Mouse (Mus musculus) CH12.LX (cell line): Measurements from ENCODE around the gene Ezr. TPM values are rescaled to one million over a fixed set of nuclear protein-coding genes. Genes with fewer than 3 reads are reported as not detected.
A peak's percentile ranks its signal among the peaks of the same experiment; 100 is the strongest.

Experiments
- DNase-seq: peaks from one replicate; pipeline ENCODE4 v3.0.0-alpha.2; 2013; ENCODE audit errors: extremely low read depth
- H3K27ac ChIP-seq: 2 replicates; pipeline ENCODE4 v1.5.1; 2012; ENCODE audit warnings: low read depth, mild to moderate bottlenecking, control low read depth, moderate library complexity; ENCODE audit not compliant: insufficient read depth
- H3K27me3 ChIP-seq: replicated peaks from 2 replicates; pipeline ENCODE3; 2012; ENCODE audit warnings: inconsistent platforms
- H3K36me3 ChIP-seq, 2 experiments: replicated peaks in 1 of 2; 2 replicates each; pipeline versions ENCODE3 to v1.6.1; 2012; ENCODE audit warnings: inconsistent platforms in 1 of 2, low read length in 1 of 2, mild to moderate bottlenecking in 1 of 2, mixed read lengths in 1 of 2, moderate library complexity in 1 of 2; ENCODE audit not compliant: control insufficient read depth in 1 of 2, insufficient read depth in 1 of 2
- H3K4me1 ChIP-seq, 2 experiments: 2 replicates each; pipeline ENCODE4 v1.6.1; 2012; ENCODE audit warnings: inconsistent platforms in 1 of 2, moderate library complexity in 1 of 2; ENCODE audit not compliant: insufficient read depth in 2 of 2, control insufficient read depth in 1 of 2
- H3K4me2 ChIP-seq: 2 replicates; pipeline ENCODE4 v1.6.1; 2012; ENCODE audit warnings: low read depth, mild to moderate bottlenecking, control low read depth; ENCODE audit not compliant: poor library complexity, insufficient read depth, severe bottlenecking
- H3K4me3 ChIP-seq, 3 experiments: fragments of 150-350 bp in 1 of 3; sonication (generic) in 1 of 3; replicated peaks in 1 of 3; 2 replicates each; pipeline versions ENCODE3 to v1.5.1; 2011 to 2012; ENCODE audit warnings: low read depth in 2 of 3, low read length in 2 of 3, mild to moderate bottlenecking in 2 of 3, moderate library complexity in 2 of 3, control low read depth in 1 of 3, improper control_type of control experiment in 1 of 3, inconsistent platforms in 1 of 3, mixed read lengths in 1 of 3; ENCODE audit not compliant: poor library complexity in 1 of 3
- H3K79me2 ChIP-seq: replicated peaks from 2 replicates; pipeline ENCODE4 v1.6.1; 2012; ENCODE audit warnings: mild to moderate bottlenecking, moderate library complexity; ENCODE audit not compliant: control insufficient read depth, poor library complexity, insufficient read depth, severe bottlenecking; ENCODE audit errors: extremely low read depth
- H3K9ac ChIP-seq: 2 replicates; pipeline ENCODE4 v1.6.1; 2012; ENCODE audit warnings: low read depth, mild to moderate bottlenecking, control low read depth, moderate library complexity; ENCODE audit not compliant: insufficient read depth
- H3K9me3 ChIP-seq: replicated peaks from 2 replicates; pipeline ENCODE3; 2012; ENCODE audit warnings: low read length, inconsistent platforms, mixed read lengths
- BHLHE40 ChIP-seq: IDR thresholded peaks from 2 replicates; pipeline ENCODE4 v1.6.1; 2011; ENCODE audit warnings: mild to moderate bottlenecking, low read depth, low read length, improper control_type of control experiment
- CHD2 ChIP-seq: IDR thresholded peaks from 2 replicates; pipeline ENCODE4 v1.6.1; 2011; ENCODE audit warnings: low read length, improper control_type of control experiment
- ELF1 ChIP-seq: IDR thresholded peaks from 2 replicates; pipeline ENCODE4 v1.6.1; 2014; ENCODE audit warnings: low read depth, mild to moderate bottlenecking, inconsistent platforms, low read length, improper control_type of control experiment
- EP300 ChIP-seq: IDR thresholded peaks from 2 replicates; pipeline ENCODE4 v1.6.1; 2011; ENCODE audit warnings: low read length, improper control_type of control experiment
- ETS1 ChIP-seq: conservative IDR thresholded peaks from 2 replicates; pipeline ENCODE4 v1.6.1; 2012; ENCODE audit warnings: low read depth, mild to moderate bottlenecking, inconsistent platforms, low read length, improper control_type of control experiment, moderate library complexity
- GABPA ChIP-seq: IDR thresholded peaks from 2 replicates; pipeline ENCODE4 v1.6.1; 2012; ENCODE audit warnings: low read depth, low read length, improper control_type of control experiment, inconsistent platforms; ENCODE audit not compliant: insufficient replicate concordance
- JUND ChIP-seq: conservative IDR thresholded peaks from 2 replicates; pipeline ENCODE4 v1.6.1; 2011; ENCODE audit warnings: low read depth, low read length, improper control_type of control experiment
- MAFK ChIP-seq: IDR thresholded peaks from 2 replicates; pipeline ENCODE4 v1.6.1; 2011; ENCODE audit warnings: low read length, improper control_type of control experiment; ENCODE audit not compliant: insufficient replicate concordance
- NELFE ChIP-seq: IDR thresholded peaks from 2 replicates; pipeline ENCODE4 v1.6.1; 2011; ENCODE audit warnings: low read depth, low read length, improper control_type of control experiment
- NRF1 ChIP-seq: IDR thresholded peaks from 2 replicates; pipeline ENCODE4 v1.6.1; 2014; ENCODE audit warnings: low read depth, mild to moderate bottlenecking, inconsistent platforms, low read length, improper control_type of control experiment, moderate library complexity
- PAX5 ChIP-seq: IDR thresholded peaks from 2 replicates; pipeline ENCODE4 v1.6.1; 2012; ENCODE audit warnings: low read length, inconsistent platforms, mixed read lengths
- POLR2A ChIP-seq: IDR thresholded peaks from 2 replicates; pipeline ENCODE4 v1.6.1; 2011; ENCODE audit warnings: low read depth, mild to moderate bottlenecking, improper control_type of control experiment, low read length
- RAD21 ChIP-seq: IDR thresholded peaks from 2 replicates; pipeline ENCODE4 v1.6.1; 2011; ENCODE audit warnings: low read depth, mild to moderate bottlenecking, low read length, improper control_type of control experiment, moderate library complexity
- RCOR1 ChIP-seq: conservative IDR thresholded peaks from 2 replicates; pipeline ENCODE4 v1.6.1; 2012; ENCODE audit warnings: low read depth, mild to moderate bottlenecking, inconsistent platforms, low read length, improper control_type of control experiment
- SMC3 ChIP-seq: IDR thresholded peaks from 2 replicates; pipeline ENCODE4 v1.6.1; 2011; ENCODE audit warnings: low read depth, low read length, improper control_type of control experiment
- ZNF384 ChIP-seq: IDR thresholded peaks from 2 replicates; pipeline ENCODE4 v1.6.1; 2012; ENCODE audit warnings: low read depth, low read length, improper control_type of control experiment, inconsistent platforms
- dilution Hi-C: fragments of 300-500 bp; cut with MboI; formaldehyde crosslinking; loops from 2 replicates; pipeline ENCODE4 v1.14.3; 2020; ENCODE audit warnings: low sequenced_read_pairs; ENCODE audit not compliant: extremely low pct_unique_long_range_greater_than_20kb, extremely low pct_ligation_motif_present
- in situ Hi-C: fragments of 300-500 bp; cut with MboI; formaldehyde crosslinking; loops from 3 replicates; pipeline ENCODE4 v1.14.3; 2019; ENCODE audit warnings: low sequenced_read_pairs, low pct_ligation_motif_present, low pct_unique_long_range_greater_than_20kb, mixed read lengths
- polyA plus RNA-seq: library from polyadenylated mRNA; unstranded; fragments of >175 nt; gene quantifications from 2 replicates; pipeline ENCODE4 v1.2.1, GENCODE M21; 2012; ENCODE audit warnings: low read depth; ENCODE audit not compliant: insufficient read length
- total RNA-seq, 2 experiments: library from RNA; depleted of rRNA; stranded (reverse); fragments of 300-350 nt in 1 of 2; fragments of >200 nt in 1 of 2; gene quantifications; 2 replicates each; pipeline ENCODE4 v1.2.3; 2012 to 2014

Ezr gene
- total and polyA plus RNA-seq, 3 experiments: 107 to 207 (median 123) TPM

GRCm38 (mm10) chr17:6816151-6816550 lies 33.6 kb upstream of the Ezr start (continued):
- TF ChIP-seq RAD21 (no peak; the same call in 1 of the 2 replicates), BHLHE40 (peak; percentile 69), NRF1 (no peak), ZNF384 (no peak; the same call in 1 of the 2 replicates), PAX5 (no peak), EP300 (peak; percentile 74)

DNA sequence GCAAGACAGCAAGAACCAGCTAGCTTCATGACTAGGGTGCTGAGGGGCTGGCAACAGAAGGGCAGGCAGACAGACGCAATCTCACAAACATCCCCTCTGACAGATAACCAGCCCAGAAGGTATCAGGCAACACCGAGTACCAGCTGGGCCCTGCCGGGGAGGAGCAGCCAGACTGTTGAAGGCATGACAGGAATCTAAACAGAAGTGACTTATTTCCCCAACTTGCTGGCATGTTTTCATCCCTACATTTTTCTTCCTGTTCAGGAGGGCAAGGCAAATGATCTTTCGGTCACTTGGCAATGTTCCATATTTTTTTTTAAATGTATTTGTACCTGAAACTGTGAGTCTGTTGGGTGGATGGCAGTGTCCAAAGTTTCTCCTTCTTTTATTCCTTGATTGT lies 32.1 kb upstream of the Ezr start:
- Histone ChIP-seq H3K27me3 (no peaks in the 10 kb centered on the region), H3K79me2 (no peaks in the 10 kb centered on the region), H3K9me3 (no peaks in the 10 kb centered on the region), H3K4me3 (no peak overlapping the region), H3K27ac (no peak overlapping the region), H3K9ac (no peak overlapping the region), H3K36me3 (no peaks in the 10 kb centered on the region), H3K4me1 (peaks cover 18 to 42% of the 10 kb centered on the region in 2 experiments), H3K4me2 (no peak overlapping the region)
- in situ Hi-C loops (no loop called here), dilution Hi-C loops (no loop called here)
- TF ChIP-seq ELF1: no peak
- TF ChIP-seq RCOR1: no peak
- TF ChIP-seq NELFE: no peak
- no peak for TF ChIP-seq POLR2A
- TF ChIP-seq NRF1: no peak
- TF ChIP-seq GABPA: no peak
- DNase-seq: no peak

DNA sequence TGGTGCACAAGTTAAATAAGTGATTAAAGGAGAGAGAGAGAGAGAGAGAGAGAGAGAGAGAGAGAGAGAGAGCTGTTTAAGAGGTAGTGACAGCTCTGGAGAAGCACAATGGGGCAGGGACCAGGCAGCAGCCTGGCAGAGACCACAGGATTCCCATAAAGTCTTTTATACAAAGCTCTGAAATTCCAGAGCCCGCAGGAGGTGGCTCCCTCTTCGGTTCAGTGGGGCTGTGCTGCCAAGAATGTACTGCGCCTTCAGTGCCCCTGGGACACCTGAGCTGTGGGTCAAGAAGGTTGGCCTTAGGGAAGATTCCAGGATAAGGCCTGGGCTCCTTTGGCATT lies 30.2 kb upstream of the Ezr start:
- Histone ChIP-seq H3K27ac (no peak overlapping the region), H3K9ac (no peak overlapping the region), H3K27me3 (no peaks in the 10 kb centered on the region)
- dilution Hi-C loops: no loop called here
- TF ChIP-seq JUND (no peak), RAD21 (no peak), ELF1 (no peak), MAFK (no peak), ETS1 (no peak), EP300 (no peak), SMC3 (no peak), CHD2 (no peak)
- TF ChIP-seq, all 38 proteins: peak for 0
- Histone ChIP-seq H3K79me2 (no peaks in the 10 kb centered on the region), H3K4me1 (peaks cover 18 to 37% of the 10 kb centered on the region in 2 experiments), H3K36me3 (no peaks in the 10 kb centered on the region), H3K9me3 (no peaks in the 10 kb centered on the region), H3K4me3 (no peak overlapping the region), H3K4me2 (no peak overlapping the region)
- no peak for DNase-seq
- in situ Hi-C loops: no loop called here
